Mouse (Mus musculus): ENCODE results near the gene Thbs2. TPM values are rescaled to one million over a fixed set of nuclear protein-coding genes. Genes with fewer than 3 reads are reported as not detected.

The Thbs2 gene
- polyA plus RNA-seq, 1 experiment from 2014 or later, result 6.9 TPM

DNA sequence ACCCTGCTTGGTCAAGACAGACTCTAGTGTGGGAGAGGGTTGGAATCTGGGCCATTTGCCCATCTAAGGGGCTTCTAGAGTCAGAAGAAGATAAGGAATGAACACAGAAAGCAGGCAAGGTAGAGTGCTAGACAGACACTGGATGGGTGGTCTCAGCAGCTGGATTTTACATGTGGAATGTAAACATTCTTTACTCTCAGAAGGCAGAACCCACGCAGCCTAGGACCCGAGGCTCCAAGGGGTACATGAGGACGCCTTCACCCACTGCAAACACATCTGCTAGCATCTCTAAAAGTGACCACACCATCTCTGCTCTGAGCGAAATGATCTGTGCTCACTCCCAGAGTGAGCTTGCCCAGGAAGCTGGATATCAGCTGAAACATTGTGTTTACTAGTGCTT, 9.2 kb upstream of the Thbs2 start:
- WGBS, result 58% methylated on average over 4 of the region's 4 CpGs
- Histone ChIP-seq H3K4me1 (ENCODE audit: control insufficient read depth, insufficient read depth, low read length) (no peaks in the 10 kb centered on the region), H3K4me3 (ENCODE audit: low read length) (no peak overlapping the region), H3K36me3 (ENCODE audit: control insufficient read depth, insufficient read depth, low read length) (no peaks in the 10 kb centered on the region), H3K27ac (ENCODE audit: low read depth, low read length) (no peak overlapping the region), H3K9me3 (ENCODE audit: control insufficient read depth, low read length) (no peaks in the 10 kb centered on the region), H3K4me2 (replicated peaks; ENCODE audit: low read depth, low read length) (no peak overlapping the region), H3K9ac (ENCODE audit: low read depth, low read length) (no peak overlapping the region), H3K27me3 (ENCODE audit: control insufficient read depth, insufficient read depth, low read length) (no peaks in the 10 kb centered on the region)
- ATAC-seq (ENCODE audit: low FRiP score, low TSS enrichment), result no peak

GRCm38 (mm10) chr17:14702701-14703100, 8.7 kb upstream of the Thbs2 start:
- Histone ChIP-seq H3K27ac (ENCODE audit: low read depth, low read length) (no peak overlapping the region), H3K9ac (ENCODE audit: low read depth, low read length) (no peak overlapping the region), H3K4me1 (ENCODE audit: control insufficient read depth, insufficient read depth, low read length) (no peaks in the 10 kb centered on the region), H3K9me3 (ENCODE audit: control insufficient read depth, low read length) (no peaks in the 10 kb centered on the region), H3K4me3 (ENCODE audit: low read length) (no peak overlapping the region), H3K4me2 (replicated peaks; ENCODE audit: low read depth, low read length) (no peak overlapping the region), H3K27me3 (ENCODE audit: control insufficient read depth, insufficient read depth, low read length) (no peaks in the 10 kb centered on the region), H3K36me3 (ENCODE audit: control insufficient read depth, insufficient read depth, low read length) (no peaks in the 10 kb centered on the region)
- 41% methylated on average over 3 of the region's 3 CpGs for WGBS
- no peak for ATAC-seq (ENCODE audit: low FRiP score, low TSS enrichment)

DNA sequence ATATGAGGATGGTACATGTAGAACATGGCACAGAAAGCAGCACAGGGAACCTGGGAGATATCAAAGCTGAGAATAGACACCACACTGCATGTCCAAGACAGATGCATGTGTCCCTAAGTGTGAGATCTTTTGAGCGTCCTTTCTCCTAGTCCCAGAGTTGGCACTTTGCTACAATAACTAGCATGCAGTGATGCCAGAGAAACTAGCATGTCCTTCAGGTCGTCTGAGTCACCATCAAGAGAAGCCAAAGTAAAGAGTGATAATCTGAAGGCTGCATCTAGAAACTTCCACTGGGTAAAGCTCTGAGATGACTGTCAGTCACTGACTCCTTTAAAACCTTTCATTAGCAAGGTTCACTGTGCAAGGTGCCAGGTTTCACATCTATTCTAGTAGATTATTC, 7.9 kb upstream of the Thbs2 start:
- Histone ChIP-seq H3K4me2 (replicated peaks; ENCODE audit: low read depth, low read length) (no peak overlapping the region), H3K4me1 (ENCODE audit: control insufficient read depth, insufficient read depth, low read length) (no peaks in the 10 kb centered on the region), H3K4me3 (ENCODE audit: low read length) (no peak overlapping the region), H3K27ac (ENCODE audit: low read depth, low read length) (no peak overlapping the region), H3K9ac (ENCODE audit: low read depth, low read length) (no peak overlapping the region), H3K9me3 (ENCODE audit: control insufficient read depth, low read length) (no peaks in the 10 kb centered on the region), H3K36me3 (ENCODE audit: control insufficient read depth, insufficient read depth, low read length) (no peaks in the 10 kb centered on the region), H3K27me3 (ENCODE audit: control insufficient read depth, insufficient read depth, low read length) (no peaks in the 10 kb centered on the region)
- ATAC-seq (ENCODE audit: low FRiP score, low TSS enrichment), result no peak
- 64% methylated on average over 2 of the region's 2 CpGs for WGBS

GRCm38 (mm10) chr17:14700204-14700603, 6.2 kb upstream of the Thbs2 start:
- Histone ChIP-seq H3K4me2 (replicated peaks; ENCODE audit: low read depth, low read length) (no peak overlapping the region), H3K4me3 (ENCODE audit: low read length) (no peak overlapping the region), H3K27me3 (ENCODE audit: control insufficient read depth, insufficient read depth, low read length) (no peaks in the 10 kb centered on the region), H3K9ac (ENCODE audit: low read depth, low read length) (no peak overlapping the region), H3K4me1 (ENCODE audit: control insufficient read depth, insufficient read depth, low read length) (no peaks in the 10 kb centered on the region), H3K27ac (ENCODE audit: low read depth, low read length) (no peak overlapping the region), H3K9me3 (ENCODE audit: control insufficient read depth, low read length) (no peaks in the 10 kb centered on the region), H3K36me3 (ENCODE audit: control insufficient read depth, insufficient read depth, low read length) (no peaks in the 10 kb centered on the region)
- 73% methylated on average over 5 of the region's 5 CpGs for WGBS
- ATAC-seq (ENCODE audit: low FRiP score, low TSS enrichment), result no peak

- no peak overlapping the region for H3K4me2 ChIP-seq (replicated peaks; ENCODE audit: low read depth, low read length)
- no peak overlapping the region for H3K9ac ChIP-seq (ENCODE audit: low read depth, low read length)
- H3K36me3 ChIP-seq (ENCODE audit: control insufficient read depth, insufficient read depth, low read length), result no peaks in the 10 kb centered on the region
- no peak overlapping the region for H3K4me3 ChIP-seq (ENCODE audit: low read length)
- no peak overlapping the region for H3K27ac ChIP-seq (ENCODE audit: low read depth, low read length)
- no peaks in the 10 kb centered on the region for H3K9me3 ChIP-seq (ENCODE audit: control insufficient read depth, low read length)
- no peak for ATAC-seq (ENCODE audit: low FRiP score, low TSS enrichment)
- H3K4me1 ChIP-seq (ENCODE audit: control insufficient read depth, insufficient read depth, low read length), result no peaks in the 10 kb centered on the region; the same call in 1 of the 2 replicates
- WGBS, result 75% methylated on average over 6 of the region's 6 CpGs
- no peaks in the 10 kb centered on the region for H3K27me3 ChIP-seq (ENCODE audit: control insufficient read depth, insufficient read depth, low read length)
Observed at GRCm38 (mm10) chr17:14698188-14698587, 4.2 kb upstream of the Thbs2 start.

DNA sequence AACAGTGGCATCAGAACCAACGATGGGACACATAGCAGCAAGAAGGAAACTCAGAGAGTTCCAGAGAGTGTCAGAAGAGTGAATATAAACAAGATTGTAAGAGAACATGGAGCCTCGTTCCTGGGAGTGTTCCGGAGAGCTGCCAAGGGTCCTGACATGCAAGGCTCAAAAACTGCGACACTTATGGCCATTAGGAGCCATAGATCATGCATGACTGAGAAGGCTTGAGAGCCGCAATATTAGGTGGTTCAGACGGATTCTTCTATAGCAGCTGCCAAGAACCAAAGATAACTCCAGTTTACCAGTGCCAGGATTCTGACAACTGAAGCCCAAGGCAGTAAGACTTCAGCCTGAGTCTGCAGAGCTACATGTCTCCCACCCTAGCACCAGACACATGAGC, 3.1 kb upstream of the Thbs2 start:
- H3K27me3 ChIP-seq (ENCODE audit: control insufficient read depth, insufficient read depth, low read length), result no peaks in the 10 kb centered on the region
- no peak overlapping the region for H3K4me3 ChIP-seq (ENCODE audit: low read length)
- 70% methylated on average over 6 of the region's 6 CpGs for WGBS
- H3K9me3 ChIP-seq (ENCODE audit: control insufficient read depth, low read length), result no peaks in the 10 kb centered on the region
- no peak overlapping the region for H3K27ac ChIP-seq (ENCODE audit: low read depth, low read length)
- H3K4me1 ChIP-seq (ENCODE audit: control insufficient read depth, insufficient read depth, low read length), result no peaks in the 10 kb centered on the region; the same call in 1 of the 2 replicates
- no peak overlapping the region for H3K9ac ChIP-seq (ENCODE audit: low read depth, low read length)
- no peak overlapping the region for H3K4me2 ChIP-seq (replicated peaks; ENCODE audit: low read depth, low read length)
- no peaks in the 10 kb centered on the region for H3K36me3 ChIP-seq (ENCODE audit: control insufficient read depth, insufficient read depth, low read length)
- no peak for ATAC-seq (ENCODE audit: low FRiP score, low TSS enrichment)

GRCm38 (mm10) chr17:14696281-14696795, 2.3 kb upstream of the Thbs2 start:
- Histone ChIP-seq H3K4me2 (replicated peaks; ENCODE audit: low read depth, low read length) (no peak overlapping the region), H3K4me1 (ENCODE audit: control insufficient read depth, insufficient read depth, low read length) (no peaks in the 10 kb centered on the region; the same call in 1 of the 2 replicates), H3K36me3 (ENCODE audit: control insufficient read depth, insufficient read depth, low read length) (no peaks in the 10 kb centered on the region), H3K27ac (ENCODE audit: low read depth, low read length) (no peak overlapping the region), H3K4me3 (ENCODE audit: low read length) (no peak overlapping the region), H3K9ac (ENCODE audit: low read depth, low read length) (no peak overlapping the region), H3K9me3 (ENCODE audit: control insufficient read depth, low read length) (no peaks in the 10 kb centered on the region), H3K27me3 (ENCODE audit: control insufficient read depth, insufficient read depth, low read length) (no peaks in the 10 kb centered on the region)
- WGBS, result 92% methylated on average over 6 of the region's 6 CpGs
- no peak for ATAC-seq (ENCODE audit: low FRiP score, low TSS enrichment)

- peak overlapping the region; percentile 28 for H3K4me3 ChIP-seq (ENCODE audit: low read length)
- H3K4me1 ChIP-seq (ENCODE audit: control insufficient read depth, insufficient read depth, low read length), result no peaks in the 10 kb centered on the region; the same call in 1 of the 2 replicates
- H3K4me2 ChIP-seq (replicated peaks; ENCODE audit: low read depth, low read length), result peak overlapping the region; percentile 38
- WGBS, result 7% methylated on average over 9 of the region's 9 CpGs
- H3K27ac ChIP-seq (ENCODE audit: low read depth, low read length), result no peak overlapping the region
- H3K9ac ChIP-seq (ENCODE audit: low read depth, low read length), result peak overlapping the region; percentile 5; the same call in 1 of the 2 replicates
- no peaks in the 10 kb centered on the region for H3K9me3 ChIP-seq (ENCODE audit: control insufficient read depth, low read length)
- no peaks in the 10 kb centered on the region for H3K27me3 ChIP-seq (ENCODE audit: control insufficient read depth, insufficient read depth, low read length)
- ATAC-seq (ENCODE audit: low FRiP score, low TSS enrichment), result peak; percentile 44; the same call in 1 of the 2 replicates
- H3K36me3 ChIP-seq (ENCODE audit: control insufficient read depth, insufficient read depth, low read length), result no peaks in the 10 kb centered on the region
Observed at GRCm38 (mm10) chr17:14693048-14693993, 714 bp downstream of the Thbs2 start.

GRCm38 (mm10) chr17:14691901-14692300, 2.1 kb downstream of the Thbs2 start:
- ATAC-seq (ENCODE audit: low FRiP score, low TSS enrichment), result no peak
- Histone ChIP-seq H3K9ac (ENCODE audit: low read depth, low read length) (no peak overlapping the region), H3K27ac (ENCODE audit: low read depth, low read length) (no peak overlapping the region), H3K4me3 (ENCODE audit: low read length) (no peak overlapping the region; the same call in 1 of the 2 replicates), H3K9me3 (ENCODE audit: control insufficient read depth, low read length) (no peaks in the 10 kb centered on the region), H3K27me3 (ENCODE audit: control insufficient read depth, insufficient read depth, low read length) (no peaks in the 10 kb centered on the region), H3K4me1 (ENCODE audit: control insufficient read depth, insufficient read depth, low read length) (no peaks in the 10 kb centered on the region; the same call in 1 of the 2 replicates), H3K4me2 (replicated peaks; ENCODE audit: low read depth, low read length) (no peak overlapping the region; the same call in 1 of the 2 replicates), H3K36me3 (ENCODE audit: control insufficient read depth, insufficient read depth, low read length) (no peaks in the 10 kb centered on the region)
- 80% methylated on average over 6 of the region's 6 CpGs for WGBS
